Mouse (Mus musculus) hindbrain, embryonic 11.5 days (tissue): ENCODE data around the gene Gm17606. TPM values are rescaled to one million over a fixed set of nuclear protein-coding genes. Genes with fewer than 3 reads are reported as not detected.

Experiments
- ATAC-seq: fragments of 200-750 bp; cut with Nextera tagmentation; 2 replicates; pipeline ENCODE4 v1.8.0; 2017; ENCODE audit warnings: mild to moderate bottlenecking, moderate TSS enrichment, moderate library complexity; ENCODE audit not compliant: low FRiP score
- DNase-seq: peaks from one replicate; pipeline ENCODE4 v3.0.0-alpha.2; 2015; ENCODE audit warnings: low spot score
- H3K27ac ChIP-seq: fragments of 300-500 bp; sonication (generic); 2 replicates; pipeline ENCODE4 v1.5.1; 2014; ENCODE audit warnings: mild to moderate bottlenecking, low read depth, low read length
- H3K27me3 ChIP-seq: fragments of 300-500 bp; sonication (generic); 2 replicates; pipeline ENCODE4 v1.6.1; 2014; ENCODE audit warnings: mild to moderate bottlenecking, low read length, moderate library complexity, mixed read lengths; ENCODE audit not compliant: control insufficient read depth, insufficient read depth
- H3K36me3 ChIP-seq: fragments of 300-500 bp; sonication (generic); 2 replicates; pipeline ENCODE4 v1.6.1; 2014; ENCODE audit warnings: mild to moderate bottlenecking, low read length, moderate library complexity, mixed read lengths; ENCODE audit not compliant: control insufficient read depth, insufficient read depth
- H3K4me1 ChIP-seq: fragments of 300-500 bp; sonication (generic); replicated peaks from 2 replicates; pipeline ENCODE4 v1.6.1; 2014; ENCODE audit warnings: low read length, mixed read lengths; ENCODE audit not compliant: control insufficient read depth, insufficient read depth
- H3K4me2 ChIP-seq: fragments of 300-500 bp; sonication (generic); replicated peaks from 2 replicates; pipeline ENCODE4 v1.6.1; 2014; ENCODE audit warnings: mild to moderate bottlenecking, low read depth, low read length
- H3K4me3 ChIP-seq: fragments of 300-500 bp; sonication (generic); 2 replicates; pipeline ENCODE4 v1.5.1; 2014; ENCODE audit warnings: low read depth, low read length
- H3K9ac ChIP-seq: fragments of 300-500 bp; sonication (generic); 2 replicates; pipeline ENCODE4 v1.6.1; 2014; ENCODE audit warnings: low read depth, low read length
- H3K9me3 ChIP-seq: fragments of 300-500 bp; sonication (generic); 2 replicates; pipeline ENCODE4 v1.6.1; 2016; ENCODE audit warnings: low read length; ENCODE audit not compliant: control insufficient read depth
- WGBS: fragments of 180-500 bp; shearing (Covaris S2); extraction: QIAGEN DNeasy Blood & Tissue Kit; methylation state at CpG from one replicate; pipeline ENCODE4 v1.1.7; 2014; 5-methylcytosine and 5-hydroxymethylcytosine counted together
- polyA plus RNA-seq: library from polyadenylated mRNA; unstranded; fragments of >200 nt; fragmentation: Nextera tagmentation; extraction: Ambion mirVana; gene quantifications from 2 replicates; pipeline ENCODE4 v1.2.1, GENCODE M21; 2014

Gm17606 gene
- polyA plus RNA-seq, 1 experiment from 2014 or later, result not detected

DNA sequence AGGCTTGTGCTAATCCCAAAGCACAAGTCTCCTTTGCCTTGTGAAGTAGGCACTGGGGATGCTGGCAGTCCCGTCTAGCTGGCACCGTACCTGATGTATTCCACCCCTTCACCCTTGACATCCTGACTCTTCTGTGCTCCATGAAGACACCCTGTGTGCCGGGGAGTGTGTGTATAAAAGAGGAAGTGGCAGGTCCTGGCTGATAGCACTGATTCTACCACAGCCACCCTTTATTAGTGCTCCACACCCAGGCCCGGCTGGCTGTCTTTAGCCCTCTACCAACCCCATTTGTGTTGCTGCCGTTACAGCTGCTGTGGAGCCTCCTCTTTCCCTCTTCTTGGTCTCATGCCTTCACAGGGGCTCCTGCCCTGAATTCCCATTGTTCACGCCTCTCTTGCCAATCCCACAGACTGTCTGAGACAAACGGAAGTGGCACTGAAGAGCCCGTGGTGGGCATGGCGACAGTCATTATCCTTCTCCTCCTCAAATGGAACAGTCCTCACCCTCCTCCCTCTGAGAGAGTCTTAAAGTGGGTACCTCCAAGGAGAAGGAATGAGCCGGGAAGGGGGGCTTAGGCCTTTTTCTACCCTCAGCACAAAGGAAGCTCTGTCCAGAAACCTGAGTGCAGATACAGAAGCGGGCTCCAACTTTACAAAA is 10.0 kb upstream of the Gm17606 start:
- peaks cover 7% of the 10 kb centered on the region; the same call in 1 of the 2 replicates for H3K36me3 ChIP-seq
- no peaks in the 10 kb centered on the region for H3K27me3 ChIP-seq
- no peaks in the 10 kb centered on the region for H3K9me3 ChIP-seq
- H3K4me2 ChIP-seq, result no peak overlapping the region
- H3K9ac ChIP-seq, result no peak overlapping the region
- H3K27ac ChIP-seq, result no peak overlapping the region
- ATAC-seq, result no peak
- no peak for DNase-seq
- no peaks in the 10 kb centered on the region for H3K4me1 ChIP-seq
- 86% methylated on average over 11 of the region's 11 CpGs for WGBS
- H3K4me3 ChIP-seq, result no peak overlapping the region

DNA sequence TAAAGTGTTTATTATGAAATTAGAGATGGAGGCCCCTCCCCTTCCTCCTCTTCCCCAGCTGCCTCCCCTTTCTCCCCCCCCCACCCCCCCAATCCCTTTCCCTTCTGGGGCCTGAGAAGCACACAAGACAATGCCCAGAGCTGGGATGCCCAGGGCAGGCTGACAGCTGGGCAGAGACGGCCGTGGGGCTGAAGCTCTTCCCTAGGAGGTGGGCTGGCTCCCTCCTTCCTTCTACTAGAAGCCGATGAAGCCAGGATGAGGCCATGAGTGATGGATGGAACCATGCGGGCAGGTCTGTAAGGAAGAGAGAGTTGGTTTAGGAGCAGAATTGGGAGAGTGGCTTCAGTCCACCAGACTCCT is 9.5 kb upstream of the Gm17606 start:
- H3K9ac ChIP-seq, result no peak overlapping the region
- no peak for DNase-seq
- 62% methylated on average over 4 of the region's 4 CpGs for WGBS
- H3K4me1 ChIP-seq, result no peaks in the 10 kb centered on the region
- H3K36me3 ChIP-seq, result peaks cover 7% of the 10 kb centered on the region; the same call in 1 of the 2 replicates
- 0 out of 2 replicates have a peak, but pooled peaks have one; percentile 41 for ATAC-seq
- no peaks in the 10 kb centered on the region for H3K27me3 ChIP-seq
- no peak overlapping the region for H3K4me2 ChIP-seq
- H3K27ac ChIP-seq, result no peak overlapping the region
- H3K9me3 ChIP-seq, result no peaks in the 10 kb centered on the region
- no peak overlapping the region for H3K4me3 ChIP-seq

DNA sequence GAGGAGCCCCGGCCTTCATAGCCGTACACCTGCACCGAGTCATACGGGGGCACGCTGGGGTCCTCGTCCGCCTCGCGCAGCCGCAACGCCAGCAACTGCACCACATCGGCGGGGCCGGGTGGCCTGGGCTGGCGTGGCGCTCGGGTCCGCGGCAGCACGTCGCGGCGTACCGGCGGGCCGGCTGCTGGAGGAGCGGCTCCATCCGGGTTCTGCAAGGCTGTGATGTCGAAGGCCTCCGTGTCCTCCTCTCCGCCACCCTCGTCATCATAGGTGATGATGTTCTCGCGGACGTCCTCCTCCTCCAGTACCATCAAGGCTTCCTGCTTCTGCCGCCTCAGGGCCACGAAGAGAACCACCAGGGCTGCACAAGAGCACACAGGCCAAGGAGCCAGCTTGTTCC is 8.5 kb upstream of the Gm17606 start:
- Histone ChIP-seq H3K4me2 (no peak overlapping the region), H3K4me1 (no peaks in the 10 kb centered on the region), H3K36me3 (peaks cover 7% of the 10 kb centered on the region; the same call in 1 of the 2 replicates), H3K9ac (no peak overlapping the region), H3K4me3 (no peak overlapping the region), H3K27me3 (no peaks in the 10 kb centered on the region), H3K27ac (no peak overlapping the region), H3K9me3 (no peaks in the 10 kb centered on the region)
- ATAC-seq (no peak), DNase-seq (no peak)
- WGBS, result 93% methylated on average over 20 of the region's 37 CpGs

DNA sequence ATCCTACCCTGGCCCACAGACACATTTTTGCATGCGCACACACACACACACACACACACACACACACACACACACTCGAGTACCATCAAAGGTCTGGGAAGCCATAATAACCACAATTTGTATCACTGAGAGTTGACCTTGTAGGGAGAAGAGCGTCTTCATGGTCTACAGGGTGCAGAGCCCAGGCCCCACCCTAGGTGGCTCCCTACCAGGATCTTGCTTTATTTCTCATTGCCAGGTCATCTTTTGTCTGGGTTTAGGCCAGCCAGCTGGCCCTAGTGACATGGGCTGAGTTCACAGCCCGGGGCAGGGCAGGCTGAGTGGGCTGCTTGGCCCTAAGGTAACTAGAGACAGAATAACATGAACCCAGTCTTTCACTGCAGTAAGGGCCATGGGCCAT is 6.6 kb upstream of the Gm17606 start:
- Histone ChIP-seq H3K9me3 (no peaks in the 10 kb centered on the region), H3K36me3 (peaks cover 10% of the 10 kb centered on the region; the same call in 1 of the 2 replicates), H3K4me3 (no peak overlapping the region), H3K4me1 (no peaks in the 10 kb centered on the region; the same call in 1 of the 2 replicates), H3K9ac (no peak overlapping the region), H3K27me3 (no peaks in the 10 kb centered on the region), H3K4me2 (no peak overlapping the region), H3K27ac (no peak overlapping the region)
- no peak for ATAC-seq
- 85% methylated on average over 4 of the region's 4 CpGs for WGBS
- peak; percentile 22 for DNase-seq

GRCm38 (mm10) chr14:54636954-54637353 is 3.8 kb upstream of the Gm17606 start:
- H3K36me3 ChIP-seq, result peaks cover 8% of the 10 kb centered on the region; the same call in 1 of the 2 replicates
- no peaks in the 10 kb centered on the region for H3K27me3 ChIP-seq
- no peak for ATAC-seq
- 52% methylated on average over 8 of the region's 8 CpGs for WGBS
- H3K9ac ChIP-seq, result no peak overlapping the region
- peaks cover 4% of the 10 kb centered on the region for H3K4me1 ChIP-seq
- peak; percentile 77 for DNase-seq
- no peaks in the 10 kb centered on the region for H3K9me3 ChIP-seq
- no peak overlapping the region for H3K27ac ChIP-seq
- H3K4me3 ChIP-seq, result no peak overlapping the region
- H3K4me2 ChIP-seq, result no peak overlapping the region

- 88% methylated on average over 5 of the region's 5 CpGs for WGBS
- ATAC-seq (no peak), DNase-seq (no peak)
- H3K27me3 ChIP-seq, result no peaks in the 10 kb centered on the region
- 0 out of 2 replicates have a peak overlapping the region, but pooled peaks have one; percentile 5 for H3K9ac ChIP-seq
- H3K27ac ChIP-seq, result no peak overlapping the region
- H3K9me3 ChIP-seq, result no peaks in the 10 kb centered on the region
- H3K36me3 ChIP-seq, result 0 out of 2 replicates have a peak, but pooled peaks cover 4% of the 10 kb centered on the region
- peaks cover 4% of the 10 kb centered on the region for H3K4me1 ChIP-seq
- no peak overlapping the region for H3K4me3 ChIP-seq
- H3K4me2 ChIP-seq, result no peak overlapping the region
These were observed 2.5 kb upstream of the Gm17606 start for GRCm38 (mm10) chr14:54638210-54638609.

GRCm38 (mm10) chr14:54640121-54640520 is 631 bp upstream of the Gm17606 start:
- H3K36me3 ChIP-seq, result peaks cover 13% of the 10 kb centered on the region
- no peaks in the 10 kb centered on the region for H3K27me3 ChIP-seq
- 14% methylated on average over 4 of the region's 4 CpGs for WGBS
- peak overlapping the region; percentile 86 for H3K4me2 ChIP-seq
- ATAC-seq (no peak), DNase-seq (peak; percentile 16)
- H3K9ac ChIP-seq, result peak overlapping the region; percentile 29; the same call in 1 of the 2 replicates
- H3K4me3 ChIP-seq, result peak overlapping the region; percentile 74
- H3K27ac ChIP-seq, result no peak overlapping the region
- H3K4me1 ChIP-seq, result peaks cover 4% of the 10 kb centered on the region
- H3K9me3 ChIP-seq, result no peaks in the 10 kb centered on the region

DNA sequence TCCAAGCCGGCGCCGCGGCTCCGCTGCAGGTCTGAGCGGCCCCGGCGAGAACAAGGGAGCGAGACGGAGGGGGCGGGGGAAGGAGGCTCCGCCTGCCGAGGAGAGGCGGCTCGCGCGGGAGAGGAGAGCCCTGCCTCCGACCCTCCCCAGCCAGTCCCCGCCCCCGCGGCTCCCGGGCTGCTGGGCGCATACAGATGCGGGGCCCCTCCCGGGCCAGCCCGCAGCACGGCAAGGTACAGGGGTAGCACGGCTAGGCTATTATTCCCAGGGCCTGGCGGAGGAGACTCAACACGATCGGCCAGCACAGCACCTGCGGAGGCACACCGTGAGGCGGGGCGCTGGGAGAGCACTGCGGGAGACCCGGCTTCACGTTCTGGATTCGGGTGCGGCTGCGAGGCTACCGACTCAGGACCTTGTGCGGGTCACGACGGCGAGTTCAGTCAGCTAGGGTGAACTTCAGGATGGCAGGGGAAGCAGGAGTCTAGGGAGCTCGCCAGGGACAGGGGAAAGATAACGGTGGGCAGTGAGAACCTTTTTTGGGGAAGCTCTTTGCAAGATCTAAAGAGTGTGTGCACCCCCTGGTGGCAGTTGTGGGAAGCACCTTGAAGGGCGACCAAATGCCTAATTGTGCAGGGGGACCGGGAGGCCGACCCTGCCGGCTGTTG is 685 bp downstream of the Gm17606 start, which contains the start of gene Cdh24:
Gene Cdh24 (minus strand): TSS at position 60 of the 665 bp plus-strand sequence.
- ATAC-seq (peak; percentile 94), DNase-seq (peak; percentile 97)
- Histone ChIP-seq H3K4me3 (peak within 1 kb of the TSS; percentile 74), H3K9me3 (no peaks in the 10 kb centered on the region), H3K27ac (peak within 1 kb of the TSS; percentile 79), H3K36me3 (peaks cover 25% of the 10 kb centered on the region), H3K27me3 (no peaks in the 10 kb centered on the region), H3K4me2 (peak within 1 kb of the TSS; percentile 86), H3K9ac (peak within 1 kb of the TSS; percentile 98), H3K4me1 (peaks cover 4% of the 10 kb centered on the region)
- under 1% methylated on average over 45 of the region's 52 CpGs for WGBS
